Mouse (Mus musculus): Measurements from ENCODE around the gene Gm10322. TPM values are rescaled to one million over a fixed set of nuclear protein-coding genes. Genes with fewer than 3 reads are reported as not detected.
A peak's percentile ranks its signal among the peaks of the same experiment; 100 is the strongest.

Gm10322 gene
- not detected in 2 replicates for polyA plus RNA-seq (2014; fragmentation: Nextera tagmentation; extraction: Ambion mirVana)

GRCm38 (mm10) chr10:59615981-59616520 lies at the start of gene Gm10322:
Gm10322 (plus strand) TSS chr10:59616063.
- H3K4me2 ChIP-seq (ENCODE audit: low read depth, low read length): peak within 1 kb of the TSS; percentile 80
- peak within 1 kb of the TSS; percentile 95 for H3K4me3 ChIP-seq (ENCODE audit: low read depth, low read length)
- H3K9ac ChIP-seq (ENCODE audit: low read depth, low read length): peak within 1 kb of the TSS; percentile 93
- no peaks in the 10 kb centered on the region for H3K27me3 ChIP-seq (replicated peaks; ENCODE audit: control insufficient read depth, insufficient read depth, low read length)
- no peaks in the 10 kb centered on the region for H3K9me3 ChIP-seq (ENCODE audit: control insufficient read depth, low read length)
- peak within 1 kb of the TSS; percentile 83 for H3K27ac ChIP-seq (replicated peaks; ENCODE audit: low read depth, low read length)
- H3K4me1 ChIP-seq (ENCODE audit: control insufficient read depth, insufficient read depth, low read length): peaks cover 19% of the 10 kb centered on the region
- ATAC-seq (ENCODE audit: low read depth): peak; percentile 77
- 0% methylated on average over 11 of the region's 51 CpGs for WGBS
- DNase-seq (ENCODE audit: low spot score): peak; percentile 60
- no peaks in the 10 kb centered on the region for H3K36me3 ChIP-seq (ENCODE audit: control insufficient read depth, insufficient read depth, low read length)

GRCm38 (mm10) chr10:59566968-59567367 lies 48.9 kb upstream of the Gm10322 start:
- no peak for ATAC-seq (ENCODE audit: low read depth)
- Histone ChIP-seq H3K9ac (ENCODE audit: low read depth, low read length) (no peak overlapping the region), H3K4me1 (ENCODE audit: control insufficient read depth, insufficient read depth, low read length) (peaks cover 11% of the 10 kb centered on the region), H3K4me3 (ENCODE audit: low read depth, low read length) (no peak overlapping the region), H3K36me3 (ENCODE audit: control insufficient read depth, insufficient read depth, low read length) (no peaks in the 10 kb centered on the region), H3K4me2 (ENCODE audit: low read depth, low read length) (no peak overlapping the region), H3K27me3 (replicated peaks; ENCODE audit: control insufficient read depth, insufficient read depth, low read length) (no peaks in the 10 kb centered on the region), H3K9me3 (ENCODE audit: control insufficient read depth, low read length) (no peaks in the 10 kb centered on the region), H3K27ac (replicated peaks; ENCODE audit: low read depth, low read length) (no peak overlapping the region)
- 89% methylated on average over 13 of the region's 13 CpGs for WGBS
- DNase-seq (ENCODE audit: low spot score): no peak

GRCm38 (mm10) chr10:59568665-59569480 lies 47.0 kb upstream of the Gm10322 start:
- ATAC-seq (ENCODE audit: low read depth): no peak
- WGBS: 81% methylated on average over 10 of the region's 10 CpGs
- no peak overlapping the region for H3K4me3 ChIP-seq (ENCODE audit: low read depth, low read length)
- H3K4me1 ChIP-seq (ENCODE audit: control insufficient read depth, insufficient read depth, low read length): peaks cover 11% of the 10 kb centered on the region
- H3K36me3 ChIP-seq (ENCODE audit: control insufficient read depth, insufficient read depth, low read length): no peaks in the 10 kb centered on the region
- no peak for DNase-seq (ENCODE audit: low spot score)
- H3K27me3 ChIP-seq (replicated peaks; ENCODE audit: control insufficient read depth, insufficient read depth, low read length): no peaks in the 10 kb centered on the region
- no peak overlapping the region for H3K4me2 ChIP-seq (ENCODE audit: low read depth, low read length)
- no peak overlapping the region for H3K27ac ChIP-seq (replicated peaks; ENCODE audit: low read depth, low read length)
- H3K9ac ChIP-seq (ENCODE audit: low read depth, low read length): no peak overlapping the region
- peaks cover 17% of the 10 kb centered on the region for H3K9me3 ChIP-seq (ENCODE audit: control insufficient read depth, low read length)

DNA sequence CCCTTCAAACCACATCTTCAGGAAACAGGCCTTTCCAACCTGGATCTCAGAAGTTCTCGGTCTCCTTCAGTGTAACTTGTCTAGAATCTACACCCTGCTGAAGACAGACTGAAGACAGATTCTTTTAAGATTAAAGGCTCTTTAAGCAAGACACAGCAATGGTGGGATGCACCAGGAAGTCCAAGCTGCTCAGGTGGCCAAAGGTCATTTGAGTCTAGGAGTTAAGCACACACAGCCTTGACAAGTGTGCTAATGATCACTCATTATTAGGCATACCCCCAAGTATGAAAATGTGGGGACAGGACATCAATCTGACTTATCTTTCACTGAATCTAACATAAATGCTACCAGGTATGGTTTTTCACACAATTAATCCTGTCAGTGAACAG lies 46.4 kb upstream of the Gm10322 start:
- H3K27ac ChIP-seq (replicated peaks; ENCODE audit: low read depth, low read length): no peak overlapping the region
- peaks cover 7% of the 10 kb centered on the region for H3K4me1 ChIP-seq (ENCODE audit: control insufficient read depth, insufficient read depth, low read length)
- DNase-seq (ENCODE audit: low spot score): no peak
- no peak overlapping the region for H3K9ac ChIP-seq (ENCODE audit: low read depth, low read length)
- H3K4me2 ChIP-seq (ENCODE audit: low read depth, low read length): no peak overlapping the region
- no peak for ATAC-seq (ENCODE audit: low read depth)
- H3K9me3 ChIP-seq (ENCODE audit: control insufficient read depth, low read length): peaks cover 21% of the 10 kb centered on the region
- WGBS: 75% methylated on average over 1 of the region's 1 CpGs
- no peaks in the 10 kb centered on the region for H3K27me3 ChIP-seq (replicated peaks; ENCODE audit: control insufficient read depth, insufficient read depth, low read length)
- H3K36me3 ChIP-seq (ENCODE audit: control insufficient read depth, insufficient read depth, low read length): no peaks in the 10 kb centered on the region
- H3K4me3 ChIP-seq (ENCODE audit: low read depth, low read length): no peak overlapping the region

- no peak overlapping the region for H3K9ac ChIP-seq (ENCODE audit: low read depth, low read length)
- H3K4me1 ChIP-seq (ENCODE audit: control insufficient read depth, insufficient read depth, low read length): peaks cover 6% of the 10 kb centered on the region
- ATAC-seq (ENCODE audit: low read depth): no peak
- peaks cover 21% of the 10 kb centered on the region for H3K9me3 ChIP-seq (ENCODE audit: control insufficient read depth, low read length)
- H3K4me3 ChIP-seq (ENCODE audit: low read depth, low read length): no peak overlapping the region
- WGBS: 85% methylated on average over 4 of the region's 6 CpGs
- H3K4me2 ChIP-seq (ENCODE audit: low read depth, low read length): no peak overlapping the region
- no peaks in the 10 kb centered on the region for H3K27me3 ChIP-seq (replicated peaks; ENCODE audit: control insufficient read depth, insufficient read depth, low read length)
- H3K36me3 ChIP-seq (ENCODE audit: control insufficient read depth, insufficient read depth, low read length): no peaks in the 10 kb centered on the region
- no peak overlapping the region for H3K27ac ChIP-seq (replicated peaks; ENCODE audit: low read depth, low read length)
- no peak for DNase-seq (ENCODE audit: low spot score)
Observed at GRCm38 (mm10) chr10:59570360-59570759, 45.5 kb upstream of the Gm10322 start.

- Histone ChIP-seq H3K4me3 (ENCODE audit: low read depth, low read length) (no peak overlapping the region), H3K27me3 (replicated peaks; ENCODE audit: control insufficient read depth, insufficient read depth, low read length) (no peaks in the 10 kb centered on the region), H3K4me1 (ENCODE audit: control insufficient read depth, insufficient read depth, low read length) (peaks cover 4% of the 10 kb centered on the region), H3K9ac (ENCODE audit: low read depth, low read length) (no peak overlapping the region), H3K9me3 (ENCODE audit: control insufficient read depth, low read length) (peaks cover 21% of the 10 kb centered on the region), H3K36me3 (ENCODE audit: control insufficient read depth, insufficient read depth, low read length) (no peaks in the 10 kb centered on the region), H3K27ac (replicated peaks; ENCODE audit: low read depth, low read length) (no peak overlapping the region), H3K4me2 (ENCODE audit: low read depth, low read length) (no peak overlapping the region)
- ATAC-seq (ENCODE audit: low read depth) (no peak), DNase-seq (ENCODE audit: low spot score) (no peak)
- 74% methylated on average over 2 of the region's 2 CpGs for WGBS
Observed at GRCm38 (mm10) chr10:59570780-59571179, 45.1 kb upstream of the Gm10322 start.

GRCm38 (mm10) chr10:59571273-59571672 lies 44.6 kb upstream of the Gm10322 start:
- ATAC-seq (ENCODE audit: low read depth) (no peak), DNase-seq (ENCODE audit: low spot score) (no peak)
- H3K9ac ChIP-seq (ENCODE audit: low read depth, low read length): no peak overlapping the region
- no peak overlapping the region for H3K27ac ChIP-seq (replicated peaks; ENCODE audit: low read depth, low read length)
- no peak overlapping the region for H3K4me2 ChIP-seq (ENCODE audit: low read depth, low read length)
- H3K4me1 ChIP-seq (ENCODE audit: control insufficient read depth, insufficient read depth, low read length): peaks cover under 1% of the 10 kb centered on the region; the same call in 1 of the 2 replicates
- 92% methylated on average over 4 of the region's 4 CpGs for WGBS
- peaks cover 21% of the 10 kb centered on the region for H3K9me3 ChIP-seq (ENCODE audit: control insufficient read depth, low read length)
- H3K4me3 ChIP-seq (ENCODE audit: low read depth, low read length): no peak overlapping the region
- no peaks in the 10 kb centered on the region for H3K36me3 ChIP-seq (ENCODE audit: control insufficient read depth, insufficient read depth, low read length)
- H3K27me3 ChIP-seq (replicated peaks; ENCODE audit: control insufficient read depth, insufficient read depth, low read length): no peaks in the 10 kb centered on the region

DNA sequence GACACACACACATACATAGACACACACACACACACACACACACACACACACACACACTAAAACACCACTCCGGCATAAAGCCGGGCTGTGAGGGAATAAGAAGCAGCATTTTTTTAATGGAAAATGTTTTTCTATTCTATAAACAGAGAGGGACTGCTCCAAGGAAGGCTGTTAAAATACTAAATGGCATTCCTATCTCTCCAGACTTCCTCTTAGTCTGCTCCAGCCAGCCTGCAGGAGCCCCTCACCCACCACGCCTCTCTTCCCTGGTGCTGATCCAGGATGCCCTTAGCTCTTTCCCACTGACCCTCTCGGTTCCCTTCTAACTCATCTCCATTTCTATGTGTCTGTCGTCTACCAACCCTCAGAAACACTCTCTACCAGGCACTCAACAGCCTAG lies 43.9 kb upstream of the Gm10322 start:
- Histone ChIP-seq H3K9me3 (ENCODE audit: control insufficient read depth, low read length) (peaks cover 21% of the 10 kb centered on the region), H3K4me3 (ENCODE audit: low read depth, low read length) (no peak overlapping the region), H3K27me3 (replicated peaks; ENCODE audit: control insufficient read depth, insufficient read depth, low read length) (no peaks in the 10 kb centered on the region), H3K27ac (replicated peaks; ENCODE audit: low read depth, low read length) (no peak overlapping the region), H3K4me2 (ENCODE audit: low read depth, low read length) (no peak overlapping the region), H3K4me1 (ENCODE audit: control insufficient read depth, insufficient read depth, low read length) (no peaks in the 10 kb centered on the region; the same call in 1 of the 2 replicates), H3K36me3 (ENCODE audit: control insufficient read depth, insufficient read depth, low read length) (no peaks in the 10 kb centered on the region), H3K9ac (ENCODE audit: low read depth, low read length) (no peak overlapping the region)
- no peak for DNase-seq (ENCODE audit: low spot score)
- no peak for ATAC-seq (ENCODE audit: low read depth)
- WGBS: 85% methylated on average over 5 of the region's 5 CpGs
